Mouse (Mus musculus): ENCODE measurements around the gene Shld2. TPM values are rescaled to one million over a fixed set of nuclear protein-coding genes. Genes with fewer than 3 reads are reported as not detected.
A peak's percentile ranks its signal among the peaks of the same experiment; 100 is the strongest.

The Shld2 gene
- polyA plus RNA-seq (2014; fragmentation: Nextera tagmentation; extraction: Ambion mirVana), result 10.0 and 11.6 TPM in 2 replicates

DNA sequence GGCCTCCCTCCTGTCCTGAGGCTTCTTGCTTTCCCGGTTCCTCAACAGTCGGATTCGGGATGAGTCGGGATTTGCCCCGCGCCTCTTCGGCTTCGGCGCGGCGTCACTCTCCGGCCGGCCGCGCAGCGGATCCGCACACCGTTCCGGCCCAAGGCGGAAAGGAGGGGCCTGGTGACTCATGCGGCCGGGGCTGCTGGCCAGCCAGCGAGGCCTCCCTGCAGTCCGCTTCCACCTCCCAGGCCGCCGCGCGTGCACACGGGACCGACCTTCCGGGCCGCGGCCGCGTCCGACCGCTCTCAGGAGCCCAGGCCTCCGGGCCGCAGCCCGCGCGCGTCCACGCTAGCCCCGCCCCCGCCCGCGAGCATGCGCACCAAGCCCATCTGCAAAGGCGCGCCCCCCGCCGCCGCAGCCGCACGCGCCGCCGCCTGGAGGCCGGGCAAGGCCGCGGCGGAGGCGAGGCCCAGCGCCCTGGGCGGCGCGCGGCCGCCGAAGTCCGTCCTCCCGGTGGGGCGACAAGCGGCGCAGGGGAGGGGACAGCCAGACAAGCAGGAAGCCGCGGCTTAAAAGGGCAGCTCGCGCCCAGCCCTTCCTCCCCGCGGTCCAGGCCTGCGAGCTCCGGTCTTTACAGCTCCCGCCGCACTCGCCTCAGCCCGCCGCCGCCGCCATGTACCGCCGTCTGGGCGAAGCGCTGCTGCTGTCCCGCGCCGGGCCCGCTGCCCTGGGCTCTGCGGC is at the start of gene Shld2, which contains the start of gene Glud1:
Shld2 (minus strand) TSS at position 260 of the 732 bp plus-strand sequence.
Glud1 (plus strand) TSS at position 494 of the 732 bp plus-strand sequence.
- peak; percentile 97 for ATAC-seq (replicated peaks; ENCODE audit: insufficient number of reproducible peaks, low FRiP score, low TSS enrichment, low read depth)
- WGBS, result under 1% methylated on average over 56 of the region's 100 CpGs
- Histone ChIP-seq H3K27ac (replicated peaks; ENCODE audit: low read depth, low read length) (peak within 1 kb of the TSS; percentile 95), H3K9me3 (replicated peaks; ENCODE audit: control insufficient read depth, low read length) (no peaks in the 10 kb centered on the region), H3K36me3 (replicated peaks; ENCODE audit: control insufficient read depth, insufficient read depth, low read depth, low read length) (no peaks in the 10 kb centered on the region), H3K27me3 (ENCODE audit: control insufficient read depth, insufficient read depth, low read length) (no peaks in the 10 kb centered on the region), H3K9ac (replicated peaks; ENCODE audit: low read length) (peak within 1 kb of the TSS; percentile 96), H3K4me2 (ENCODE audit: low read depth, low read length) (peak within 1 kb of the TSS; percentile 76), H3K4me3 (ENCODE audit: low read depth, low read length) (peak within 1 kb of the TSS; percentile 90), H3K4me1 (ENCODE audit: control insufficient read depth, insufficient read depth, low read length) (no peaks in the 10 kb centered on the region)
- peak; percentile 94 for DNase-seq (ENCODE audit: low spot score)

DNA sequence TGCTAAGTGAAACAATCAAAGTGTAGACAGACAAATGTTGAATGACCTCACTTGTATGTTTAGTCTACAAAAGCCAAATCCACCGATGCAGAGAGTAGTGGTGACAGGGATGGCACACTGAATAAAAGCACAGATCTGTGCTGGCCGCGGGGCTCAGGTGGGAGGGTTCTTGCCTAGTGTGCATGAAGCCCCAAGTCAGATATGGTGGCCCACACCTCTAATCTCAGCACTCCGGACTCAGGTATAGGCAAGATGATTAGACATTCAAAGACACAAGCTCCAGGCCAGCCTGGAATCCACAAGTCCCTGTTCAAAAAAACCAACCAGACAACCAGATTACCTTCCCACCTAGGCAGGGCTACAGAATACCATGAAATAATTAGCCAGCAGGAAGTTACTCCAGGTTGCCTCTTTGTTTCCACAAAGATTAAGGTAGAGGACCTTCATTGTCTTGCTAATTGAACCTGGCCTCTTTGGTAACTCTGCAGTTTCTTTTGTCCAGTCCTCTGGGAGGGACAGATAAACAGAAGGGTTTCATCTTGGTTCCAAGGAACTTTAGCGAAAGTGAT is 49.5 kb upstream of the Shld2 start:
- ATAC-seq (replicated peaks; ENCODE audit: insufficient number of reproducible peaks, low FRiP score, low TSS enrichment, low read depth) (no peak), DNase-seq (ENCODE audit: low spot score) (no peak)
- WGBS, result 44% methylated on average over 5 of the region's 5 CpGs
- Histone ChIP-seq H3K4me3 (ENCODE audit: low read depth, low read length) (no peak overlapping the region), H3K4me1 (ENCODE audit: control insufficient read depth, insufficient read depth, low read length) (no peaks in the 10 kb centered on the region), H3K9me3 (replicated peaks; ENCODE audit: control insufficient read depth, low read length) (no peaks in the 10 kb centered on the region), H3K36me3 (replicated peaks; ENCODE audit: control insufficient read depth, insufficient read depth, low read depth, low read length) (no peaks in the 10 kb centered on the region), H3K4me2 (ENCODE audit: low read depth, low read length) (no peak overlapping the region), H3K9ac (replicated peaks; ENCODE audit: low read length) (no peak overlapping the region), H3K27ac (replicated peaks; ENCODE audit: low read depth, low read length) (no peak overlapping the region), H3K27me3 (ENCODE audit: control insufficient read depth, insufficient read depth, low read length) (peaks cover 6% of the 10 kb centered on the region)

DNA sequence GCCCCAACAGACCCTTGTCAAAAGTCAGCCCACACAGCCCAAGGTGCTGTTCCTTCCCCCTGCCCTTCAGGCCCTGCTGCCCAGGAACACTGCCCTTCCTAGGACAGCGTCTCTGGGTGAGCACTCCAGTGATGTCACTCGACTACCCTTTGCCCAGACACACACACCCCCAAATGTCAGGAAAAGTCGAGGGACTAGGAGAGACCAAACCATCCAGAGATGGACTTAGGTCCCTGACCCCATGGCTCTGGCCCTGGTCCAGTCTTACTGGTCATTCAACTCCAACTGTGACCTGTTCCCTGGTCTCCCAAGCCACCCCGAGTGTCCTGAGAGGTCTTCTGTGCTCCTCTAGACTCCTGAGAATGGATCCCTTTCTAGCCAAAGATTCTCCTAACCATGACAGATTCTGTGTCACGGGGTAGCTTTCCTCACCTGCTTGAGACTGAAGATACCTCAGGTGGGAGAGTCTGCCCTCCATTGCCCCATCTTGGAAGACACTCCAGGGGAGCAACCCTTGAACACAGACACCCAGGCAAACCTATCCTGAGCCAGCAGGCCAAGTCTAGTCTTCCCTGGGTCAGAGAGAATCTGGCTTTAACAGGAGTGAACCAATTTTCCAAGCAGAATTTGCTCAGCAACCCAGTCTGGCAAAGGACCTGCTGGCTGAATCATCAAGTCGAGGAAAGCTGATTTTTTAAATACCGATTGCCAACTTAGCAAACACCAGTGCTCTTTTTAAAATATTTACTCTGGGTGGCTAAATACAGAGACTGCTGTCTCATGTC is 47.6 kb upstream of the Shld2 start:
- Histone ChIP-seq H3K36me3 (replicated peaks; ENCODE audit: control insufficient read depth, insufficient read depth, low read depth, low read length) (no peaks in the 10 kb centered on the region), H3K9ac (replicated peaks; ENCODE audit: low read length) (no peak overlapping the region), H3K4me2 (ENCODE audit: low read depth, low read length) (no peak overlapping the region), H3K27ac (replicated peaks; ENCODE audit: low read depth, low read length) (no peak overlapping the region), H3K9me3 (replicated peaks; ENCODE audit: control insufficient read depth, low read length) (no peaks in the 10 kb centered on the region), H3K4me3 (ENCODE audit: low read depth, low read length) (no peak overlapping the region), H3K27me3 (ENCODE audit: control insufficient read depth, insufficient read depth, low read length) (peaks cover 5% of the 10 kb centered on the region), H3K4me1 (ENCODE audit: control insufficient read depth, insufficient read depth, low read length) (no peaks in the 10 kb centered on the region)
- WGBS, result 83% methylated on average over 7 of the region's 7 CpGs
- ATAC-seq (replicated peaks; ENCODE audit: insufficient number of reproducible peaks, low FRiP score, low TSS enrichment, low read depth) (no peak), DNase-seq (ENCODE audit: low spot score) (no peak)

DNA sequence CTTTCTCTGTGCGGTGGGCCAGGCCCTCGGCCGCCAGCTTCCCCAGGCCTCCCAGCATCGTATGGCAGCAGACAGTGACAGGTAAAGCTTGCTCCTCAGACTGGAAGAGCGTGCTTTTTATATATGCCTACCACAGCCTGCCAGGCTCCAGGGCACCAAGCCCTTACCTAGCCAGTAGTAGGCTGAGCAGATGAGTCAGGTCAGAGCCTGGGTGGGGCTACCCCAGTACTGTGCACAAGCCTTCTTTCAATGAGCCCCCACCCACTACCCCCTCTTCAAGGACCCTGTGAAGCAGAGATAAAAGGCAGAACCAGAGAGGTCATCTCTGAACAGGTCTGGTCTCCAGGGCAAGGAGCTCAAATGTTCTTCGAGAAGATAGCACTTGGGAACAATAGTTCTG is 45.0 kb upstream of the Shld2 start, which contains the start of gene Fam25c:
Fam25c (minus strand) TSS at position 133 of the 400 bp plus-strand sequence.
- Histone ChIP-seq H3K27me3 (ENCODE audit: control insufficient read depth, insufficient read depth, low read length) (no peaks in the 10 kb centered on the region), H3K9me3 (replicated peaks; ENCODE audit: control insufficient read depth, low read length) (no peaks in the 10 kb centered on the region), H3K4me1 (ENCODE audit: control insufficient read depth, insufficient read depth, low read length) (no peaks in the 10 kb centered on the region), H3K36me3 (replicated peaks; ENCODE audit: control insufficient read depth, insufficient read depth, low read depth, low read length) (no peaks in the 10 kb centered on the region), H3K4me2 (ENCODE audit: low read depth, low read length) (no peak within 1 kb of the TSS), H3K9ac (replicated peaks; ENCODE audit: low read length) (no peak within 1 kb of the TSS), H3K27ac (replicated peaks; ENCODE audit: low read depth, low read length) (no peak within 1 kb of the TSS), H3K4me3 (ENCODE audit: low read depth, low read length) (no peak within 1 kb of the TSS)
- DNase-seq (ENCODE audit: low spot score) (no peak), ATAC-seq (replicated peaks; ENCODE audit: insufficient number of reproducible peaks, low FRiP score, low TSS enrichment, low read depth) (no peak)
- 80% methylated on average over 6 of the region's 6 CpGs for WGBS

DNA sequence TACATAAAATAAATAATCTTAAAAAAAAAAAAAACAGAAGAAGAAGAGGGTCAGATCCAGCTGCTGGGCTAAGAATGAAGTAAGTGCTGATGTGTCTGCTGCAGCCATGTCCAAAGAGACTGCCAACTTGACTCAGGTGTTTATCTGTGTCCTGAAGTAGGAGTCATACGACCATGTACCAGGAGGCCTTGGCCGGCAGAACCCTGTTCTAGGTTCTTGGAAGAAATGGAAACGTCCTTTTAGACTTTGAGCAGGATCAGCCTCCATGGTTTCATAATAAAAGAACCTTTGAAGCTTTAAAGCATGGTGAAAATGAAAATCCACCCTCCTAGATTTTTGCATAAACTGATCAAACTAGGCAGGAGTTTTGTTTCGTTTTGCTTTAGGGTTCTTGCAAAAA is 44.2 kb upstream of the Shld2 start:
- no peaks in the 10 kb centered on the region for H3K9me3 ChIP-seq (replicated peaks; ENCODE audit: control insufficient read depth, low read length)
- no peak for DNase-seq (ENCODE audit: low spot score)
- no peak overlapping the region for H3K4me2 ChIP-seq (ENCODE audit: low read depth, low read length)
- no peaks in the 10 kb centered on the region for H3K36me3 ChIP-seq (replicated peaks; ENCODE audit: control insufficient read depth, insufficient read depth, low read depth, low read length)
- H3K27ac ChIP-seq (replicated peaks; ENCODE audit: low read depth, low read length), result no peak overlapping the region
- H3K27me3 ChIP-seq (ENCODE audit: control insufficient read depth, insufficient read depth, low read length), result no peaks in the 10 kb centered on the region
- H3K4me3 ChIP-seq (ENCODE audit: low read depth, low read length), result no peak overlapping the region
- no peak overlapping the region for H3K9ac ChIP-seq (replicated peaks; ENCODE audit: low read length)
- H3K4me1 ChIP-seq (ENCODE audit: control insufficient read depth, insufficient read depth, low read length), result no peaks in the 10 kb centered on the region
- no peak for ATAC-seq (replicated peaks; ENCODE audit: insufficient number of reproducible peaks, low FRiP score, low TSS enrichment, low read depth)
- 84% methylated on average over 4 of the region's 4 CpGs for WGBS

DNA sequence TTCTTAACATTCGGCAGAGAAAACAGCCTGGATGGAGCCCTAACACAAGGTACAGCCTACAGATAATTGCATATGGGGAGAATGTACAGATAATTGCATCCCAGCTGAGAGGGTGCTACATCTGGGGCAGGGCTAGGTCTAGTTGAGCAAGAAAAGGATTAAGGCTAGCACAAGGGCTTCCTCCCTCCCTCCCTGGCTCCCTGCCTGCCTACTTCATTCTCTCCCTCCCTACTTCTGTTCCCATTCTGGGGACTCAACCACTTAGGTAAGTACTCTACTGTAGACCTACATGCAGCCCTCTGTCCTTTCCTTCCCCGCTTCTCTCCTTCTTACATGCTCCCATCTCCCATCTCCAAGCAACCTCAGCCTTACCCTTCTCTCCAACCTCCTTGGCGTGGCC is 43.0 kb upstream of the Shld2 start:
- DNase-seq (ENCODE audit: low spot score) (no peak), ATAC-seq (replicated peaks; ENCODE audit: insufficient number of reproducible peaks, low FRiP score, low TSS enrichment, low read depth) (no peak)
- no peaks in the 10 kb centered on the region for H3K9me3 ChIP-seq (replicated peaks; ENCODE audit: control insufficient read depth, low read length)
- no peak overlapping the region for H3K4me2 ChIP-seq (ENCODE audit: low read depth, low read length)
- WGBS, result 95% methylated on average over 3 of the region's 3 CpGs
- no peaks in the 10 kb centered on the region for H3K27me3 ChIP-seq (ENCODE audit: control insufficient read depth, insufficient read depth, low read length)
- no peaks in the 10 kb centered on the region for H3K4me1 ChIP-seq (ENCODE audit: control insufficient read depth, insufficient read depth, low read length)
- no peak overlapping the region for H3K27ac ChIP-seq (replicated peaks; ENCODE audit: low read depth, low read length)
- no peak overlapping the region for H3K4me3 ChIP-seq (ENCODE audit: low read depth, low read length)
- H3K9ac ChIP-seq (replicated peaks; ENCODE audit: low read length), result no peak overlapping the region
- no peaks in the 10 kb centered on the region for H3K36me3 ChIP-seq (replicated peaks; ENCODE audit: control insufficient read depth, insufficient read depth, low read depth, low read length)

DNA sequence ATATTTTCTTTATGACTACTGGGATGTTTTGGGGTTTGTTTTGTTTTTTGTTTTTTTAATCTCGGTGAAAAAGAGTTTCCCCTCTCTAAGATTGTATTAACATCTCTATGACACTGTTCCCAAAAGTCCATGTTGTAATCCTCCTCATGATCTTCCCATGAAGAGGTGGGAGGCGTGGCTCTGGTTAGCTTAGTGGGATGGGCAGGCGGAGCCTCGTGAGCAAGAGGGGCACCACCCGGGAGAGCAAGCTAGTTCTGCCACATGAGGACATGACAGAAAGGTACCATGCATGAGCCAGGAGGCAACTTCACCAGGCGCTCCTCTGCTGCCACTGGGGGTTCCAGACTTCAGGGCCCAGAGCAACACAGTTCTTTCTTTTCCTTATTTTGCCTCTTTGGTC is 42.2 kb upstream of the Shld2 start:
- Histone ChIP-seq H3K9ac (replicated peaks; ENCODE audit: low read length) (no peak overlapping the region), H3K9me3 (replicated peaks; ENCODE audit: control insufficient read depth, low read length) (no peaks in the 10 kb centered on the region), H3K4me1 (ENCODE audit: control insufficient read depth, insufficient read depth, low read length) (no peaks in the 10 kb centered on the region), H3K27me3 (ENCODE audit: control insufficient read depth, insufficient read depth, low read length) (no peaks in the 10 kb centered on the region), H3K4me3 (ENCODE audit: low read depth, low read length) (no peak overlapping the region), H3K36me3 (replicated peaks; ENCODE audit: control insufficient read depth, insufficient read depth, low read depth, low read length) (no peaks in the 10 kb centered on the region), H3K4me2 (ENCODE audit: low read depth, low read length) (no peak overlapping the region), H3K27ac (replicated peaks; ENCODE audit: low read depth, low read length) (no peak overlapping the region)
- ATAC-seq (replicated peaks; ENCODE audit: insufficient number of reproducible peaks, low FRiP score, low TSS enrichment, low read depth) (no peak), DNase-seq (ENCODE audit: low spot score) (no peak)
- WGBS, result 62% methylated on average over 6 of the region's 6 CpGs

DNA sequence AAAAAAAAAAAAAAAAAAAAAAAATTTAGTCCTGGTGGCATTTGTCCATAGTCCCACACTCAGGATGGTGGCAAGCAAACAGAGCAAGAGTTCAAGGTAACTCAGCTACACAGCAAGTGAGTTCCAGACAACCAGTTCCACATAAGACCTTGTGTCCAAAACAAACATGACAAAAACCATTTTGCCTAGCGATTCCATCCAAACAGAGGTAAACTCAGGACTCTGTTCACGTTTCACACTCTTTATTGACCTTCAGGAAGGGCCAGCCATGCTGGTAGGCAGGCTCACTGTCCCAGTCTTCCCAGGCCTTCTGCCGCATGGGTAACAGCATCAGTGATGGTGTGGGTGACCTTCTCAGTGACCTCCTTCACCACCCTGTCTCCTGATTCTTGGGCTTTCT is 41.4 kb upstream of the Shld2 start:
- Histone ChIP-seq H3K9me3 (replicated peaks; ENCODE audit: control insufficient read depth, low read length) (no peaks in the 10 kb centered on the region), H3K4me2 (ENCODE audit: low read depth, low read length) (no peak overlapping the region), H3K4me1 (ENCODE audit: control insufficient read depth, insufficient read depth, low read length) (no peaks in the 10 kb centered on the region), H3K4me3 (ENCODE audit: low read depth, low read length) (no peak overlapping the region), H3K36me3 (replicated peaks; ENCODE audit: control insufficient read depth, insufficient read depth, low read depth, low read length) (no peaks in the 10 kb centered on the region), H3K27ac (replicated peaks; ENCODE audit: low read depth, low read length) (no peak overlapping the region), H3K9ac (replicated peaks; ENCODE audit: low read length) (no peak overlapping the region), H3K27me3 (ENCODE audit: control insufficient read depth, insufficient read depth, low read length) (no peaks in the 10 kb centered on the region)
- 65% methylated on average over 3 of the region's 3 CpGs for WGBS
- DNase-seq (ENCODE audit: low spot score) (no peak), ATAC-seq (replicated peaks; ENCODE audit: insufficient number of reproducible peaks, low FRiP score, low TSS enrichment, low read depth) (no peak)
